Mouse (Mus musculus): Measurements from ENCODE around the gene Mfsd14b.

The Mfsd14b gene

GRCm38 (mm10) chr13:65112459-65113110, at the start of gene Mfsd14b:
Gene Mfsd14b, minus strand, starts transcription at chr13:65112975.
- peak; percentile 96 for DNase-seq (ENCODE audit: low spot score)

- DNase-seq (ENCODE audit: low spot score), result no peak
Measured at GRCm38 (mm10) chr13:65149940-65150339, 37.2 kb upstream of the Mfsd14b start, which contains the start of gene Olfr466. Gene Olfr466, plus strand, starts transcription at chr13:65150240.

GRCm38 (mm10) chr13:65137789-65138188, 25.0 kb upstream of the Mfsd14b start, which contains the start of gene Olfr465-ps1:
Gene Olfr465-ps1, plus strand, starts transcription at chr13:65138089.
- no peak for DNase-seq (ENCODE audit: low spot score)

GRCm38 (mm10) chr13:65127063-65127847, 14.5 kb upstream of the Mfsd14b start:
- DNase-seq (ENCODE audit: low spot score), result no peak

- DNase-seq (ENCODE audit: low spot score), result no peak
Measured at GRCm38 (mm10) chr13:65122111-65122510, 9.3 kb upstream of the Mfsd14b start.

- DNase-seq (ENCODE audit: low spot score), result no peak
Measured at GRCm38 (mm10) chr13:65120984-65121383, 8.2 kb upstream of the Mfsd14b start.

GRCm38 (mm10) chr13:65113239-65113638, 464 bp upstream of the Mfsd14b start:
- DNase-seq (ENCODE audit: low spot score), result peak; percentile 3

GRCm38 (mm10) chr13:65111961-65112360, 814 bp downstream of the Mfsd14b start:
- peak; percentile 42 for DNase-seq (ENCODE audit: low spot score)

- no peak for DNase-seq (ENCODE audit: low spot score)
Measured at GRCm38 (mm10) chr13:65101232-65101631, 11.5 kb downstream of the Mfsd14b start.

- DNase-seq (ENCODE audit: low spot score), result no peak
Measured at GRCm38 (mm10) chr13:65100678-65101077, 12.1 kb downstream of the Mfsd14b start.

GRCm38 (mm10) chr13:65097018-65097417, 15.8 kb downstream of the Mfsd14b start:
- DNase-seq (ENCODE audit: low spot score), result no peak

- no peak for DNase-seq (ENCODE audit: low spot score)
Measured at GRCm38 (mm10) chr13:65095923-65096322, 16.9 kb downstream of the Mfsd14b start.

- no peak for DNase-seq (ENCODE audit: low spot score)
Measured at GRCm38 (mm10) chr13:65069969-65070368, 42.8 kb downstream of the Mfsd14b start.

- no peak for DNase-seq (ENCODE audit: low spot score)
Measured at GRCm38 (mm10) chr13:65052660-65053059, 60.1 kb downstream of the Mfsd14b start, which contains the start of gene Prss47. Gene Prss47, minus strand, starts transcription at chr13:65052760.

GRCm38 (mm10) chr13:65035057-65035456, 77.7 kb downstream of the Mfsd14b start:
- DNase-seq (ENCODE audit: low spot score), result peak; percentile 3

GRCm38 (mm10) chr13:65032758-65033157, 80.0 kb downstream of the Mfsd14b start, which contains the start of gene Spata31d1c:
Gene Spata31d1c, plus strand, starts transcription at chr13:65033058.
- DNase-seq (ENCODE audit: low spot score), result no peak
